Mouse (Mus musculus) CH12.LX (cell line): Measurements from ENCODE around the gene S100b.
A peak's percentile ranks its signal among the peaks of the same experiment; 100 is the strongest.

Source experiments
- BHLHE40 ChIP-seq: IDR thresholded peaks from 2 replicates; pipeline ENCODE4 v1.6.1; 2011; ENCODE audit warnings: mild to moderate bottlenecking, low read depth, low read length, improper control_type of control experiment
- CTCF ChIP-seq, 2 experiments: IDR thresholded peaks in 1 of 2; conservative IDR thresholded peaks in 1 of 2; 2 replicates each; pipeline ENCODE4 v1.5.1; 2011 to 2012; ENCODE audit warnings: low read depth in 2 of 2, low read length in 2 of 2, improper control_type of control experiment in 1 of 2, inconsistent platforms in 1 of 2, mild to moderate bottlenecking in 1 of 2, moderate library complexity in 1 of 2
- ETS1 ChIP-seq: conservative IDR thresholded peaks from 2 replicates; pipeline ENCODE4 v1.6.1; 2012; ENCODE audit warnings: low read depth, mild to moderate bottlenecking, inconsistent platforms, low read length, improper control_type of control experiment, moderate library complexity
- KAT2A ChIP-seq: IDR thresholded peaks from 2 replicates; pipeline ENCODE4 v1.6.1; 2012; ENCODE audit warnings: low read length, improper control_type of control experiment, inconsistent platforms; ENCODE audit not compliant: insufficient replicate concordance
- POLR2AphosphoS2 ChIP-seq: IDR thresholded peaks from 2 replicates; pipeline ENCODE4 v1.6.1; 2011; ENCODE audit warnings: low read depth, low read length, improper control_type of control experiment
- SMC3 ChIP-seq: IDR thresholded peaks from 2 replicates; pipeline ENCODE4 v1.6.1; 2011; ENCODE audit warnings: low read depth, low read length, improper control_type of control experiment
- TBP ChIP-seq: conservative IDR thresholded peaks from 2 replicates; pipeline ENCODE4 v1.6.1; 2011; ENCODE audit warnings: low read depth, low read length, improper control_type of control experiment
- TCF12 ChIP-seq: IDR thresholded peaks from 2 replicates; pipeline ENCODE4 v1.6.1; 2014; ENCODE audit warnings: low read depth, mild to moderate bottlenecking, inconsistent platforms, low read length, improper control_type of control experiment
- UBTF ChIP-seq: IDR thresholded peaks from 2 replicates; pipeline ENCODE4 v1.6.1; 2012; ENCODE audit warnings: low read depth, mild to moderate bottlenecking, inconsistent platforms, low read length, improper control_type of control experiment, moderate library complexity

DNA sequence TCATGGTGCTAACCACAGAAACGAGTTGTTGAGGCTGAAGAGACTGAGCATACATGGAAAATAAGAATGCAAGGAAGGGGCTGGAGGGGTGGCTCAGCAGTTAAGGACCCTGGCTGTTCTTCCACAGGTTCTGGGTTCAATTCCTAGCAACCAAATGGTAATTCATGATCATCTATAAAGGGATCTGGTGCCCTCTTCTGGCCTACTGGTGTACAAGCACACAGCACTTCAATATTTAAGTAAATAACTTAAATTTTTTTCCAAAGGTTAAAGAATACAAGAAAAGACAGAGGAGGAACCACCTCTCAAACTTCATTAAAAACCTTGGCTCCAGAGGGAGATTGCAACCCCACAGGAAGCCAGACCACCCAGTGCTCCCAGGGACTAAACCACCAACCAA lies 24.0 kb upstream of the S100b start:
- TF ChIP-seq CTCF (conservative IDR thresholded peaks at IDR 0.05 in 1 of 2, IDR thresholded peaks at IDR 0.05 in 1 of 2; ENCODE audit: low read depth in 2 of 2, low read length in 2 of 2) (peak; percentile 33 to 68; a peak in 3 of 4 replicates), UBTF (no peak), TCF12 (no peak), SMC3 (peak; percentile 39), KAT2A (no peak), ETS1 (no peak), BHLHE40 (no peak), TBP (no peak), POLR2AphosphoS2 (no peak)
